Mouse (Mus musculus): ENCODE measurements at regions not wholly inside any gene's neighbourhood (a gene's known extent, or its start where the extent isn't known, plus 50 kb on each side); places are given as distances from the start of the nearest gene placed in this dataset.

- Histone ChIP-seq H3K27me3 (ENCODE audit: control insufficient read depth, insufficient read depth, low read length) (no peaks in the 10 kb centered on the region), H3K36me3 (ENCODE audit: control insufficient read depth, insufficient read depth, low read length) (no peaks in the 10 kb centered on the region), H3K27ac (replicated peaks; ENCODE audit: low read depth, low read length) (no peak overlapping the region), H3K4me2 (ENCODE audit: low read depth, severe bottlenecking) (no peak overlapping the region), H3K9me3 (ENCODE audit: control insufficient read depth, low read length) (no peaks in the 10 kb centered on the region), H3K4me3 (ENCODE audit: low read depth, low read length) (no peak overlapping the region), H3K4me1 (ENCODE audit: control insufficient read depth, insufficient read depth, low read length) (no peaks in the 10 kb centered on the region), H3K9ac (ENCODE audit: low read length) (no peak overlapping the region)
- 63% methylated on average over 6 of the region's 6 CpGs for WGBS
- DNase-seq (ENCODE audit: low spot score) = no peak
- no peak for ATAC-seq (ENCODE audit: insufficient number of reproducible peaks, low FRiP score, low TSS enrichment, low read depth)
Measured at GRCm38 (mm10) chr15:97620261-97620660, 85.4 kb downstream of the Rpap3 start.

GRCm38 (mm10) chr15:97619764-97620163 lies 85.9 kb downstream of the Rpap3 start:
- Histone ChIP-seq H3K9me3 (ENCODE audit: control insufficient read depth, low read length) (no peaks in the 10 kb centered on the region), H3K36me3 (ENCODE audit: control insufficient read depth, insufficient read depth, low read length) (no peaks in the 10 kb centered on the region), H3K9ac (ENCODE audit: low read length) (no peak overlapping the region), H3K27ac (replicated peaks; ENCODE audit: low read depth, low read length) (no peak overlapping the region), H3K4me2 (ENCODE audit: low read depth, severe bottlenecking) (no peak overlapping the region), H3K27me3 (ENCODE audit: control insufficient read depth, insufficient read depth, low read length) (no peaks in the 10 kb centered on the region), H3K4me3 (ENCODE audit: low read depth, low read length) (no peak overlapping the region), H3K4me1 (ENCODE audit: control insufficient read depth, insufficient read depth, low read length) (no peaks in the 10 kb centered on the region)
- ATAC-seq (ENCODE audit: insufficient number of reproducible peaks, low FRiP score, low TSS enrichment, low read depth) (no peak), DNase-seq (ENCODE audit: low spot score) (no peak)
- WGBS = 82% methylated on average over 7 of the region's 7 CpGs

- H3K4me3 ChIP-seq (ENCODE audit: low read depth, low read length) = no peak overlapping the region
- no peak for DNase-seq (ENCODE audit: low spot score)
- no peaks in the 10 kb centered on the region for H3K9me3 ChIP-seq (ENCODE audit: control insufficient read depth, low read length)
- no peak for ATAC-seq (ENCODE audit: insufficient number of reproducible peaks, low FRiP score, low TSS enrichment, low read depth)
- H3K4me1 ChIP-seq (ENCODE audit: control insufficient read depth, insufficient read depth, low read length) = no peaks in the 10 kb centered on the region
- WGBS = 85% methylated on average over 2 of the region's 2 CpGs
- no peaks in the 10 kb centered on the region for H3K36me3 ChIP-seq (ENCODE audit: control insufficient read depth, insufficient read depth, low read length)
- H3K4me2 ChIP-seq (ENCODE audit: low read depth, severe bottlenecking) = no peak overlapping the region
- H3K27me3 ChIP-seq (ENCODE audit: control insufficient read depth, insufficient read depth, low read length) = no peaks in the 10 kb centered on the region
- H3K27ac ChIP-seq (replicated peaks; ENCODE audit: low read depth, low read length) = no peak overlapping the region
- H3K9ac ChIP-seq (ENCODE audit: low read length) = no peak overlapping the region
Measured at GRCm38 (mm10) chr15:97612325-97612724, 93.3 kb downstream of the Rpap3 start.

- 86% methylated on average over 4 of the region's 4 CpGs for WGBS
- no peak for DNase-seq (ENCODE audit: low spot score)
- Histone ChIP-seq H3K9me3 (ENCODE audit: control insufficient read depth, low read length) (no peaks in the 10 kb centered on the region), H3K4me1 (ENCODE audit: control insufficient read depth, insufficient read depth, low read length) (peaks cover 4% of the 10 kb centered on the region; the same call in 1 of the 2 replicates), H3K9ac (ENCODE audit: low read length) (no peak overlapping the region), H3K27me3 (ENCODE audit: control insufficient read depth, insufficient read depth, low read length) (no peaks in the 10 kb centered on the region), H3K4me3 (ENCODE audit: low read depth, low read length) (no peak overlapping the region), H3K4me2 (ENCODE audit: low read depth, severe bottlenecking) (no peak overlapping the region), H3K27ac (replicated peaks; ENCODE audit: low read depth, low read length) (no peak overlapping the region), H3K36me3 (ENCODE audit: control insufficient read depth, insufficient read depth, low read length) (no peaks in the 10 kb centered on the region)
- no peak for ATAC-seq (ENCODE audit: insufficient number of reproducible peaks, low FRiP score, low TSS enrichment, low read depth)
Measured at GRCm38 (mm10) chr15:97610767-97611166, 94.9 kb downstream of the Rpap3 start.

- ATAC-seq (ENCODE audit: insufficient number of reproducible peaks, low FRiP score, low TSS enrichment, low read depth) = no peak
Measured at GRCm38 (mm10) chr15:97609496-97609895, 96.1 kb downstream of the Rpap3 start.

GRCm38 (mm10) chr15:97608651-97609050 lies 97.0 kb downstream of the Rpap3 start:
- H3K4me2 ChIP-seq (ENCODE audit: low read depth, severe bottlenecking) = no peak overlapping the region
- ATAC-seq (ENCODE audit: insufficient number of reproducible peaks, low FRiP score, low TSS enrichment, low read depth) (no peak), DNase-seq (ENCODE audit: low spot score) (no peak)
- no peak overlapping the region for H3K27ac ChIP-seq (replicated peaks; ENCODE audit: low read depth, low read length)
- no peak overlapping the region for H3K4me3 ChIP-seq (ENCODE audit: low read depth, low read length)
- WGBS = 90% methylated on average over 7 of the region's 7 CpGs
- H3K36me3 ChIP-seq (ENCODE audit: control insufficient read depth, insufficient read depth, low read length) = no peaks in the 10 kb centered on the region
- peaks cover 4% of the 10 kb centered on the region; the same call in 1 of the 2 replicates for H3K4me1 ChIP-seq (ENCODE audit: control insufficient read depth, insufficient read depth, low read length)
- H3K27me3 ChIP-seq (ENCODE audit: control insufficient read depth, insufficient read depth, low read length) = no peaks in the 10 kb centered on the region
- no peaks in the 10 kb centered on the region for H3K9me3 ChIP-seq (ENCODE audit: control insufficient read depth, low read length)
- no peak overlapping the region for H3K9ac ChIP-seq (ENCODE audit: low read length)

More at GRCm38 (mm10) chr15:97609496-97609895, 96.1 kb downstream of the Rpap3 start:
- no peaks in the 10 kb centered on the region for H3K9me3 ChIP-seq (ENCODE audit: control insufficient read depth, low read length)
- H3K27ac ChIP-seq (replicated peaks; ENCODE audit: low read depth, low read length) = no peak overlapping the region
- no peak overlapping the region for H3K4me2 ChIP-seq (ENCODE audit: low read depth, severe bottlenecking)
- H3K9ac ChIP-seq (ENCODE audit: low read length) = no peak overlapping the region
- DNase-seq (ENCODE audit: low spot score) = no peak
- WGBS = 85% methylated on average over 7 of the region's 7 CpGs
- peaks cover 4% of the 10 kb centered on the region; the same call in 1 of the 2 replicates for H3K4me1 ChIP-seq (ENCODE audit: control insufficient read depth, insufficient read depth, low read length)
- H3K4me3 ChIP-seq (ENCODE audit: low read depth, low read length) = no peak overlapping the region
- H3K27me3 ChIP-seq (ENCODE audit: control insufficient read depth, insufficient read depth, low read length) = no peaks in the 10 kb centered on the region
- H3K36me3 ChIP-seq (ENCODE audit: control insufficient read depth, insufficient read depth, low read length) = no peaks in the 10 kb centered on the region

- Histone ChIP-seq H3K27ac (replicated peaks; ENCODE audit: low read depth, low read length) (no peak overlapping the region), H3K9me3 (ENCODE audit: control insufficient read depth, low read length) (no peaks in the 10 kb centered on the region), H3K4me3 (ENCODE audit: low read depth, low read length) (no peak overlapping the region), H3K36me3 (ENCODE audit: control insufficient read depth, insufficient read depth, low read length) (no peaks in the 10 kb centered on the region), H3K4me2 (ENCODE audit: low read depth, severe bottlenecking) (no peak overlapping the region), H3K4me1 (ENCODE audit: control insufficient read depth, insufficient read depth, low read length) (peaks cover 4% of the 10 kb centered on the region; the same call in 1 of the 2 replicates), H3K9ac (ENCODE audit: low read length) (no peak overlapping the region), H3K27me3 (ENCODE audit: control insufficient read depth, insufficient read depth, low read length) (no peaks in the 10 kb centered on the region)
- ATAC-seq (ENCODE audit: insufficient number of reproducible peaks, low FRiP score, low TSS enrichment, low read depth) = no peak
- WGBS = 78% methylated on average over 15 of the region's 15 CpGs
- DNase-seq (ENCODE audit: low spot score) = no peak
Measured at GRCm38 (mm10) chr15:97607617-97608206, 97.9 kb downstream of the Rpap3 start.

GRCm38 (mm10) chr15:97606630-97607381 lies 98.8 kb downstream of the Rpap3 start:
- H3K9me3 ChIP-seq (ENCODE audit: control insufficient read depth, low read length) = no peaks in the 10 kb centered on the region
- WGBS = 16% methylated on average over 25 of the region's 25 CpGs
- no peak overlapping the region for H3K27ac ChIP-seq (replicated peaks; ENCODE audit: low read depth, low read length)
- no peaks in the 10 kb centered on the region for H3K36me3 ChIP-seq (ENCODE audit: control insufficient read depth, insufficient read depth, low read length)
- H3K4me2 ChIP-seq (ENCODE audit: low read depth, severe bottlenecking) = peak overlapping the region; percentile 57
- peak overlapping the region; percentile 27 for H3K4me3 ChIP-seq (ENCODE audit: low read depth, low read length)
- H3K27me3 ChIP-seq (ENCODE audit: control insufficient read depth, insufficient read depth, low read length) = no peaks in the 10 kb centered on the region
- H3K9ac ChIP-seq (ENCODE audit: low read length) = peak overlapping the region; percentile 43; the same call in 1 of the 2 replicates
- DNase-seq (ENCODE audit: low spot score) (peak; percentile 77), ATAC-seq (ENCODE audit: insufficient number of reproducible peaks, low FRiP score, low TSS enrichment, low read depth) (peak; percentile 73; the same call in 1 of the 2 replicates)
- H3K4me1 ChIP-seq (ENCODE audit: control insufficient read depth, insufficient read depth, low read length) = peaks cover 4% of the 10 kb centered on the region; the same call in 1 of the 2 replicates

Measured in limb, embryonic 11.5 days (tissue).